Mouse (Mus musculus) testis, adult 2 months (tissue): ENCODE data around the gene Castor1. TPM values are rescaled to one million over a fixed set of nuclear protein-coding genes. Genes with fewer than 3 reads are reported as not detected.

Experiments used
- H3K27ac ChIP-seq: fragments of 200-500 bp; 2 replicates; pipeline ENCODE4 v1.5.1; 2012; ENCODE audit warnings: low read depth, low read length; ENCODE audit not compliant: control insufficient read depth, insufficient read depth
- H3K27me3 ChIP-seq: fragments of 200-500 bp; 2 replicates; pipeline ENCODE4 v1.6.1; 2012; ENCODE audit warnings: mild to moderate bottlenecking, low read length, moderate library complexity; ENCODE audit not compliant: control insufficient read depth, insufficient read depth
- H3K36me3 ChIP-seq: fragments of 200-500 bp; 2 replicates; pipeline ENCODE4 v1.6.1; 2012; ENCODE audit warnings: mild to moderate bottlenecking, low read length; ENCODE audit not compliant: control insufficient read depth, insufficient read depth
- H3K4me1 ChIP-seq: fragments of 200-500 bp; 2 replicates; pipeline ENCODE4 v1.6.1; 2012; ENCODE audit warnings: low read length; ENCODE audit not compliant: control insufficient read depth, insufficient read depth
- H3K4me3 ChIP-seq: fragments of 200-500 bp; 2 replicates; pipeline ENCODE4 v1.5.1; 2012; ENCODE audit warnings: low read depth, mild to moderate bottlenecking, low read length, moderate library complexity, mixed read lengths; ENCODE audit not compliant: control insufficient read depth
- CTCF ChIP-seq: fragments of 200-500 bp; IDR thresholded peaks from 2 replicates; pipeline ENCODE4 v1.5.1; 2012; ENCODE audit warnings: low read depth, mild to moderate bottlenecking, inconsistent platforms, low read length, moderate library complexity; ENCODE audit not compliant: control insufficient read depth, insufficient read depth, insufficient replicate concordance
- POLR2A ChIP-seq: fragments of 200-500 bp; IDR thresholded peaks from 2 replicates; pipeline ENCODE4 v1.6.1; 2012; ENCODE audit warnings: low read depth, mild to moderate bottlenecking, inconsistent platforms, low read length, moderate library complexity; ENCODE audit not compliant: control insufficient read depth
- polyA plus RNA-seq: library from polyadenylated mRNA; depleted of rRNA; stranded (reverse); fragments of >200 nt; gene quantifications from 2 replicates; pipeline ENCODE4 v1.2.3, GENCODE M21; 2012

Castor1 gene
- polyA plus RNA-seq, 1 experiment: 7.6 TPM

GRCm38 (mm10) chr11:4206563-4206962, 11.5 kb upstream of the Castor1 start:
- Histone ChIP-seq H3K36me3 (peaks cover 9% of the 10 kb centered on the region), H3K4me1 (no peaks in the 10 kb centered on the region; the same call in 1 of the 2 replicates), H3K4me3 (no peak overlapping the region), H3K27me3 (no peaks in the 10 kb centered on the region), H3K27ac (no peak overlapping the region)
- TF ChIP-seq POLR2A: no peak
- TF ChIP-seq CTCF: no peak

GRCm38 (mm10) chr11:4207655-4208054, 10.4 kb upstream of the Castor1 start:
- Histone ChIP-seq H3K27me3 (no peaks in the 10 kb centered on the region), H3K36me3 (peaks cover 7% of the 10 kb centered on the region), H3K4me1 (no peaks in the 10 kb centered on the region; the same call in 1 of the 2 replicates), H3K27ac (no peak overlapping the region), H3K4me3 (no peak overlapping the region)
- TF ChIP-seq CTCF (no peak), POLR2A (no peak)

- TF ChIP-seq POLR2A: no peak
- TF ChIP-seq CTCF: peak; percentile 34; the same call in 1 of the 2 replicates
- Histone ChIP-seq H3K4me3 (peak overlapping the region; percentile 60), H3K36me3 (peaks cover 7% of the 10 kb centered on the region), H3K4me1 (peaks cover 2% of the 10 kb centered on the region; the same call in 1 of the 2 replicates), H3K27me3 (no peaks in the 10 kb centered on the region), H3K27ac (peak overlapping the region; percentile 19)
Observed at GRCm38 (mm10) chr11:4209556-4209955, 8.5 kb upstream of the Castor1 start.

GRCm38 (mm10) chr11:4210786-4211185, 7.2 kb upstream of the Castor1 start:
- TF ChIP-seq CTCF (no peak), POLR2A (no peak)
- H3K27me3 ChIP-seq: no peaks in the 10 kb centered on the region
- H3K27ac ChIP-seq: no peak overlapping the region
- H3K4me3 ChIP-seq: peak overlapping the region; percentile 60
- peaks cover 7% of the 10 kb centered on the region for H3K36me3 ChIP-seq
- peaks cover 2% of the 10 kb centered on the region; the same call in 1 of the 2 replicates for H3K4me1 ChIP-seq

- TF ChIP-seq POLR2A (no peak), CTCF (peak; percentile 27; the same call in 1 of the 2 replicates)
- H3K36me3 ChIP-seq: peaks cover 3% of the 10 kb centered on the region; the same call in 1 of the 2 replicates
Observed at GRCm38 (mm10) chr11:4213107-4213506, 4.9 kb upstream of the Castor1 start.

GRCm38 (mm10) chr11:4214572-4214971, 3.5 kb upstream of the Castor1 start:
- Histone ChIP-seq H3K36me3 (peaks cover 3% of the 10 kb centered on the region; the same call in 1 of the 2 replicates), H3K4me3 (no peak overlapping the region), H3K27ac (no peak overlapping the region), H3K4me1 (peaks cover 12% of the 10 kb centered on the region), H3K27me3 (no peaks in the 10 kb centered on the region)
- TF ChIP-seq CTCF: no peak
- TF ChIP-seq POLR2A: no peak

More at GRCm38 (mm10) chr11:4213107-4213506, 4.9 kb upstream of the Castor1 start:
- H3K4me1 ChIP-seq: peaks cover 9% of the 10 kb centered on the region
- H3K27ac ChIP-seq: peak overlapping the region; percentile 45
- H3K27me3 ChIP-seq: no peaks in the 10 kb centered on the region
- no peak overlapping the region for H3K4me3 ChIP-seq

GRCm38 (mm10) chr11:4215061-4215460, 3.0 kb upstream of the Castor1 start:
- no peak overlapping the region for H3K27ac ChIP-seq
- H3K4me3 ChIP-seq: no peak overlapping the region
- TF ChIP-seq CTCF: no peak
- TF ChIP-seq POLR2A: no peak
- H3K36me3 ChIP-seq: peaks cover 3% of the 10 kb centered on the region; the same call in 1 of the 2 replicates
- no peaks in the 10 kb centered on the region for H3K27me3 ChIP-seq
- H3K4me1 ChIP-seq: peaks cover 12% of the 10 kb centered on the region
